Comparison of ENCODE assay signal across 9 mouse cellular contexts in the genomic region with DNA sequence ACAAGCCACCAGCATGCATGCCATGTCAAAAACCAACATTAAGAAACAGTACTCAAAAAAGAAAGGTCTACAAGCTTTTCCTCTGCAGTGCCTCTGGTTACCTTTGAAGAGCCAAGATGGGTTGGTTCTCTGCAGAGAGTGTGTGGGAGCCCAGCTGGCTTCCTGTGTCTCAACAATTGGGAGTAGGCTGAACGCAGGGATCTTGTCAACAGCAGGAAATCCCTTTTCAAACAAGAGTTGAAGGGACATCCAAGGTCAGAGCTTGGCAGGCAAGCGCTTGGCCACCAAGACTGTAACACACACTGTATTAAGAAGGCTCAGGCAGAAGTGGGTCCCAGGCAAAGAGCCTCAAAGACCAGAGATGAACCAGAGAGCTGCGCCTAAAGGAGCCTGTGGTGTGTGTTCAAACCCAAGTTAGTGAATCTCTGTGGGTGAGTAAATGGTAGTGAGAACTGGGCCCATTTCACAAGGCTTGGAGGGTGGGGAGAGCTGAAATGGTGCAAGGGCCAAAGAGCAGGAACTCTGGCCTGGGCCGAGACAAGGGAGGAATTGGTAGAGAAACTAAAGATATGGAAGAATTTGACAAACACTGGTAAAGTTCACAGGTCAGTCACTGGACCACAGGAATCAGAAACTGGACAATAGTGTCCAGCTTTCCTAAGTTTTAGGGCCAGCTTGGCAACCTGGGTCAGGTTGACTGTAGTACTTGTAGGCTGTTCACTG.
DNase-seq lines count a peak whose midpoint lies in the region; ATAC-seq and TF ChIP-seq lines count a peak whose summit lies in the region.
"Had no signal": no experiment of that assay in that cellular context is flagged by ENCODE, and none has a peak within 500 bp of the region (broad histone marks: within the 10 kb centered on the region; RNA-seq: fewer than 3 reads in every experiment).

No protein-coding gene starts in this region.

- DNase-seq in midbrain, postnatal 0 days (ENCODE audit: low spot score): peak; percentile 2
- DNase-seq in midbrain, embryonic 11.5 days (ENCODE audit: low spot score, missing footprints): no peak
- DNase-seq in liver, embryonic 13.5 days: no peak
- DNase-seq in thymus, postnatal 10 days (ENCODE audit: low spot score in 2 of 2): peak; percentile 40 to 50
- no peak for DNase-seq in cerebellum, postnatal 10 days

- no peaks in the 10 kb centered on the region for H3K36me3 ChIP-seq in midbrain, postnatal 0 days (ENCODE audit: insufficient read depth, low read length)
- no peaks in the 10 kb centered on the region for H3K36me3 ChIP-seq in midbrain, embryonic 11.5 days (ENCODE audit: control insufficient read depth, insufficient read depth, low read length)
- no peaks in the 10 kb centered on the region for H3K36me3 ChIP-seq in heart, embryonic 14.5 days (ENCODE audit: control insufficient read depth, insufficient read depth, low read length)
- no peaks in the 10 kb centered on the region for H3K36me3 ChIP-seq in liver, embryonic 13.5 days
- no peaks in the 10 kb centered on the region for H3K36me3 ChIP-seq in neural tube, embryonic 15.5 days
- H3K36me3 ChIP-seq: neural tube, embryonic 13.5 days had no signal

- H3K4me1 ChIP-seq in midbrain, postnatal 0 days (ENCODE audit: insufficient read depth, low read length): no peaks in the 10 kb centered on the region
- no peaks in the 10 kb centered on the region for H3K4me1 ChIP-seq in midbrain, embryonic 11.5 days (ENCODE audit: control insufficient read depth, insufficient read depth, low read length)
- H3K4me1 ChIP-seq in heart, embryonic 14.5 days (ENCODE audit: control insufficient read depth in 2 of 2, insufficient read depth in 2 of 2, low read length in 2 of 2): peaks cover 0 to 7% of the 10 kb centered on the region in 2 experiments; a peak in 2 of 4 replicates
- peaks cover 11% of the 10 kb centered on the region for H3K4me1 ChIP-seq in liver, embryonic 13.5 days (replicated peaks)
- no peaks in the 10 kb centered on the region for H3K4me1 ChIP-seq in neural tube, embryonic 15.5 days
- H3K4me1 ChIP-seq: neural tube, embryonic 13.5 days had no signal

- no peak overlapping the region for H3K27ac ChIP-seq in midbrain, postnatal 0 days (ENCODE audit: low read depth, low read length)
- no peak overlapping the region for H3K27ac ChIP-seq in midbrain, embryonic 11.5 days (ENCODE audit: low read depth, low read length)
- H3K27ac ChIP-seq in heart, embryonic 14.5 days (replicated peaks in 1 of 2; ENCODE audit: control insufficient read depth in 1 of 2, insufficient read depth in 1 of 2, low read depth in 2 of 2, low read length in 2 of 2): peak overlapping the region; percentile 22 to 39; a peak in 1 of 4 replicates
- peak overlapping the region; percentile 40 for H3K27ac ChIP-seq in liver, embryonic 13.5 days
- H3K27ac ChIP-seq in neural tube, embryonic 15.5 days (replicated peaks): no peak overlapping the region
- H3K27ac ChIP-seq: neural tube, embryonic 13.5 days had no signal

- H3K4me2 ChIP-seq in midbrain, postnatal 0 days (ENCODE audit: low read depth, low read length, poor library complexity, severe bottlenecking): no peak overlapping the region
- H3K4me2 ChIP-seq in midbrain, embryonic 11.5 days: no peak overlapping the region
- H3K4me2 ChIP-seq in heart, embryonic 14.5 days (ENCODE audit: low read length): no peak overlapping the region
- H3K4me2 ChIP-seq in liver, embryonic 13.5 days: no peak overlapping the region
- no peak overlapping the region for H3K4me2 ChIP-seq in neural tube, embryonic 15.5 days
- H3K4me2 ChIP-seq: neural tube, embryonic 13.5 days had no signal

- TF ChIP-seq CTCF in midbrain, postnatal 0 days (IDR thresholded peaks at IDR 0.05): no peak

- no peak overlapping the region for H3K9ac ChIP-seq in midbrain, postnatal 0 days (replicated peaks; ENCODE audit: low read length, poor library complexity, severe bottlenecking)
- H3K9ac ChIP-seq in midbrain, embryonic 11.5 days (ENCODE audit: low read length): no peak overlapping the region
- no peak overlapping the region for H3K9ac ChIP-seq in heart, embryonic 14.5 days (ENCODE audit: low read length)
- H3K9ac ChIP-seq in liver, embryonic 13.5 days: no peak overlapping the region
- no peak overlapping the region for H3K9ac ChIP-seq in neural tube, embryonic 15.5 days (replicated peaks)
- H3K9ac ChIP-seq: neural tube, embryonic 13.5 days had no signal

- no peak for ATAC-seq in midbrain, postnatal 0 days (ENCODE audit: low FRiP score)
- ATAC-seq in midbrain, embryonic 11.5 days (ENCODE audit: low FRiP score): no peak
- ATAC-seq in heart, embryonic 14.5 days (ENCODE audit: insufficient number of reproducible peaks, insufficient read depth, low FRiP score, low read depth): no peak
- ATAC-seq in liver, embryonic 13.5 days (ENCODE audit: low read depth): no peak
- no peak for ATAC-seq in granulocyte monocyte progenitor cell, adult 5-6 weeks (replicated peaks; ENCODE audit: poor library complexity, severe bottlenecking)
- no peak for ATAC-seq in neural tube, embryonic 15.5 days (ENCODE audit: low FRiP score)

- H3K4me3 ChIP-seq in midbrain, postnatal 0 days (ENCODE audit: low read depth, low read length): no peak overlapping the region
- no peak overlapping the region for H3K4me3 ChIP-seq in midbrain, embryonic 11.5 days (ENCODE audit: low read depth, low read length)
- H3K4me3 ChIP-seq in heart, embryonic 14.5 days (ENCODE audit: control insufficient read depth in 1 of 2, insufficient read depth in 1 of 2, low read depth in 1 of 2, low read length in 2 of 2): no peak overlapping the region
- H3K4me3 ChIP-seq in liver, embryonic 13.5 days (replicated peaks): no peak overlapping the region
- no peak overlapping the region for H3K4me3 ChIP-seq in neural tube, embryonic 15.5 days (replicated peaks)
- H3K4me3 ChIP-seq: neural tube, embryonic 13.5 days had no signal

- WGBS in midbrain, postnatal 0 days: 71% methylated on average over 4 of the region's 4 CpGs
- 69% methylated on average over 4 of the region's 4 CpGs for WGBS in midbrain, embryonic 11.5 days
- WGBS in heart, embryonic 14.5 days: 51% methylated on average over 4 of the region's 4 CpGs
- 38% methylated on average over 4 of the region's 4 CpGs for WGBS in liver, embryonic 13.5 days (ENCODE audit: insufficient replicate concordance)
- WGBS in neural tube, embryonic 15.5 days: 80% methylated on average over 4 of the region's 4 CpGs

- H3K9me3 ChIP-seq in midbrain, postnatal 0 days (ENCODE audit: low read length): no peaks in the 10 kb centered on the region
- H3K9me3 ChIP-seq in midbrain, embryonic 11.5 days (ENCODE audit: control insufficient read depth, low read length): no peaks in the 10 kb centered on the region
- no peaks in the 10 kb centered on the region for H3K9me3 ChIP-seq in heart, embryonic 14.5 days (ENCODE audit: control insufficient read depth, low read length)
- H3K9me3 ChIP-seq in liver, embryonic 13.5 days (replicated peaks): no peaks in the 10 kb centered on the region
- H3K9me3 ChIP-seq in neural tube, embryonic 15.5 days (replicated peaks): no peaks in the 10 kb centered on the region
- H3K9me3 ChIP-seq: neural tube, embryonic 13.5 days had no signal

- H3K27me3 ChIP-seq in midbrain, postnatal 0 days (ENCODE audit: insufficient read depth, low read length): no peaks in the 10 kb centered on the region
- no peaks in the 10 kb centered on the region for H3K27me3 ChIP-seq in midbrain, embryonic 11.5 days (ENCODE audit: control insufficient read depth, insufficient read depth, low read length)
- no peaks in the 10 kb centered on the region for H3K27me3 ChIP-seq in heart, embryonic 14.5 days (ENCODE audit: control insufficient read depth, insufficient read depth, low read length)
- H3K27me3 ChIP-seq in liver, embryonic 13.5 days: no peaks in the 10 kb centered on the region
- no peaks in the 10 kb centered on the region for H3K27me3 ChIP-seq in neural tube, embryonic 15.5 days (replicated peaks)
- H3K27me3 ChIP-seq: neural tube, embryonic 13.5 days had no signal

Comparison
In these comparisons a context has a peak if more than half of its experiments do, and no peak if none do; other contexts are left out.
1. DNase-seq: peak in midbrain, postnatal 0 days (single experiment) and thymus, postnatal 10 days (2 of 2); none in midbrain, embryonic 11.5 days (single experiment), liver, embryonic 13.5 days (single experiment) and cerebellum, postnatal 10 days (0 of 2).
2. H3K27ac ChIP-seq: peak in heart, embryonic 14.5 days (2 of 2) and liver, embryonic 13.5 days (single experiment); none in midbrain, postnatal 0 days (single experiment), midbrain, embryonic 11.5 days (single experiment) and neural tube, embryonic 15.5 days (single experiment).